Mouse (Mus musculus): ENCODE results near the gene Krtap28-13. TPM values are rescaled to one million over a fixed set of nuclear protein-coding genes. Genes with fewer than 3 reads are reported as not detected.

Krtap28-13 gene
- not detected in 2 replicates for polyA plus RNA-seq (2014; fragmentation: Nextera tagmentation; extraction: Ambion mirVana)

GRCm38 (mm10) chr1:83060643-83061042 lies at the start of gene Krtap28-13:
Krtap28-13 (plus strand) TSS chr1:83060930.
- Histone ChIP-seq H3K4me1 (ENCODE audit: control insufficient read depth in 2 of 2, insufficient read depth in 2 of 2, low read length in 2 of 2) (peaks cover 8 to 17% of the 10 kb centered on the region in 2 experiments), H3K36me3 (ENCODE audit: control insufficient read depth, insufficient read depth, low read length) (no peaks in the 10 kb centered on the region), H3K27ac (replicated peaks in 1 of 2; ENCODE audit: control insufficient read depth in 1 of 2, insufficient read depth in 1 of 2, low read depth in 2 of 2, low read length in 2 of 2) (no peak within 1 kb of the TSS), H3K27me3 (ENCODE audit: control insufficient read depth, insufficient read depth, low read length) (no peaks in the 10 kb centered on the region), H3K4me2 (ENCODE audit: low read length) (no peak within 1 kb of the TSS), H3K9ac (ENCODE audit: low read length) (no peak within 1 kb of the TSS), H3K4me3 (ENCODE audit: control insufficient read depth in 1 of 2, insufficient read depth in 1 of 2, low read depth in 1 of 2, low read length in 2 of 2) (no peak within 1 kb of the TSS), H3K9me3 (ENCODE audit: control insufficient read depth, low read length) (no peaks in the 10 kb centered on the region)
- no peak for ATAC-seq (ENCODE audit: insufficient number of reproducible peaks, insufficient read depth, low FRiP score, low read depth)
- WGBS = 76% methylated on average over 4 of the region's 4 CpGs

GRCm38 (mm10) chr1:83014477-83014876 lies 46.3 kb upstream of the Krtap28-13 start:
- Histone ChIP-seq H3K27ac (replicated peaks in 1 of 2; ENCODE audit: control insufficient read depth in 1 of 2, insufficient read depth in 1 of 2, low read depth in 2 of 2, low read length in 2 of 2) (no peak overlapping the region), H3K4me3 (ENCODE audit: control insufficient read depth in 1 of 2, insufficient read depth in 1 of 2, low read depth in 1 of 2, low read length in 2 of 2) (no peak overlapping the region), H3K27me3 (ENCODE audit: control insufficient read depth, insufficient read depth, low read length) (no peaks in the 10 kb centered on the region), H3K9me3 (ENCODE audit: control insufficient read depth, low read length) (no peaks in the 10 kb centered on the region), H3K4me2 (ENCODE audit: low read length) (no peak overlapping the region), H3K36me3 (ENCODE audit: control insufficient read depth, insufficient read depth, low read length) (no peaks in the 10 kb centered on the region), H3K4me1 (ENCODE audit: control insufficient read depth in 2 of 2, insufficient read depth in 2 of 2, low read length in 2 of 2) (no peaks in the 10 kb centered on the region), H3K9ac (ENCODE audit: low read length) (no peak overlapping the region)
- no peak for ATAC-seq (ENCODE audit: insufficient number of reproducible peaks, insufficient read depth, low FRiP score, low read depth)
- whole genome bisulfite sequencing = 78% methylated on average over 3 of the region's 3 CpGs

- 59% methylated on average over 10 of the region's 10 CpGs for WGBS
- no peak for ATAC-seq (ENCODE audit: insufficient number of reproducible peaks, insufficient read depth, low FRiP score, low read depth)
- Histone ChIP-seq H3K9ac (ENCODE audit: low read length) (no peak overlapping the region), H3K4me2 (ENCODE audit: low read length) (no peak overlapping the region), H3K36me3 (ENCODE audit: control insufficient read depth, insufficient read depth, low read length) (no peaks in the 10 kb centered on the region), H3K27me3 (ENCODE audit: control insufficient read depth, insufficient read depth, low read length) (no peaks in the 10 kb centered on the region), H3K27ac (replicated peaks in 1 of 2; ENCODE audit: control insufficient read depth in 1 of 2, insufficient read depth in 1 of 2, low read depth in 2 of 2, low read length in 2 of 2) (no peak overlapping the region), H3K9me3 (ENCODE audit: control insufficient read depth, low read length) (no peaks in the 10 kb centered on the region), H3K4me1 (ENCODE audit: control insufficient read depth in 2 of 2, insufficient read depth in 2 of 2, low read length in 2 of 2) (no peaks in the 10 kb centered on the region), H3K4me3 (ENCODE audit: control insufficient read depth in 1 of 2, insufficient read depth in 1 of 2, low read depth in 1 of 2, low read length in 2 of 2) (no peak overlapping the region)
Observed at GRCm38 (mm10) chr1:83015329-83015879, 45.3 kb upstream of the Krtap28-13 start.

DNA sequence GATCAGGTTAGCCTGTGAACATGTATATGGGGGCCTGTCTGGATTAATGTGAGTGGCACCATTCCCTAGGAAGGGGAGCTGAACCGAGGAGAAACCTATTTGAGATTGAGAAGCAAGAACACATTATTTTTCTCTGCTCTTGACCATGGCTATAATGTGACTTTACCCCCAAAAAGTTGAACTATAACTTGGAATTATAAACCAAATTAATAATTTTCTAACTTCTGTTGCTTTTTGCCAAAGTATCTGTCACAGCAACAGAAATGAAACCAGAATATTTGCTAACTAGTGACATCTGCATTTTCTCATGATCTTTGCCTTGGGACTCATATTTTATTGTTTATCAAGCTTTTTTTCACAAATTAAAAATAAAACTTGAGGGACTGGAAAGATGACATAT lies 44.2 kb upstream of the Krtap28-13 start:
- 63% methylated on average over 1 of the region's 1 CpGs for WGBS
- Histone ChIP-seq H3K9me3 (ENCODE audit: control insufficient read depth, low read length) (no peaks in the 10 kb centered on the region), H3K27ac (replicated peaks in 1 of 2; ENCODE audit: control insufficient read depth in 1 of 2, insufficient read depth in 1 of 2, low read depth in 2 of 2, low read length in 2 of 2) (no peak overlapping the region), H3K27me3 (ENCODE audit: control insufficient read depth, insufficient read depth, low read length) (no peaks in the 10 kb centered on the region), H3K4me1 (ENCODE audit: control insufficient read depth in 2 of 2, insufficient read depth in 2 of 2, low read length in 2 of 2) (no peaks in the 10 kb centered on the region), H3K9ac (ENCODE audit: low read length) (no peak overlapping the region), H3K36me3 (ENCODE audit: control insufficient read depth, insufficient read depth, low read length) (no peaks in the 10 kb centered on the region), H3K4me3 (ENCODE audit: control insufficient read depth in 1 of 2, insufficient read depth in 1 of 2, low read depth in 1 of 2, low read length in 2 of 2) (no peak overlapping the region), H3K4me2 (ENCODE audit: low read length) (no peak overlapping the region)
- ATAC-seq (ENCODE audit: insufficient number of reproducible peaks, insufficient read depth, low FRiP score, low read depth) = no peak

DNA sequence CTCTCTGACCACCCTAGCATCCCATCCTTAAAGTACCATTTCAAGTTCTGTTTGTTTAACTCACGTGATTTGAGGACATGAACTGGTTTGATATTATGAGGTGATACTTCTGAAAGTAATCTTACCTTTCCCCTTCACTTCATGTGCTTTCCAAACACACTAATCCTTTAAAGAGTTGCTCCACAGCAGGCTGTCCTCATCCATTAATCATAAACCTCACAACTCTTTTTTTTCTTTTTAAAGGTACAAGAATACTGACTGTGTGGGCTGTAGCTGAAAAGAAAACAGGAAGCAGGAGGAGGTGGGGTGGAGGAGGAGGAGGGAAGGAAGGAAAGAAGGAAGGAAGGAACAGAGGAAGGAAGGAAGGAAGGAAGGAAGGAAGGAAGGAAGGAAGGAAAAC lies 28.8 kb upstream of the Krtap28-13 start:
- Histone ChIP-seq H3K36me3 (ENCODE audit: control insufficient read depth, insufficient read depth, low read length) (no peaks in the 10 kb centered on the region), H3K9me3 (ENCODE audit: control insufficient read depth, low read length) (no peaks in the 10 kb centered on the region), H3K4me2 (ENCODE audit: low read length) (no peak overlapping the region), H3K4me3 (ENCODE audit: control insufficient read depth in 1 of 2, insufficient read depth in 1 of 2, low read depth in 1 of 2, low read length in 2 of 2) (no peak overlapping the region), H3K27me3 (ENCODE audit: control insufficient read depth, insufficient read depth, low read length) (no peaks in the 10 kb centered on the region), H3K9ac (ENCODE audit: low read length) (no peak overlapping the region), H3K27ac (replicated peaks in 1 of 2; ENCODE audit: control insufficient read depth in 1 of 2, insufficient read depth in 1 of 2, low read depth in 2 of 2, low read length in 2 of 2) (no peak overlapping the region), H3K4me1 (ENCODE audit: control insufficient read depth in 2 of 2, insufficient read depth in 2 of 2, low read length in 2 of 2) (no peaks in the 10 kb centered on the region)
- ATAC-seq (ENCODE audit: insufficient number of reproducible peaks, insufficient read depth, low FRiP score, low read depth) = no peak
- WGBS = 70% methylated on average over 1 of the region's 1 CpGs

GRCm38 (mm10) chr1:83032508-83032907 lies 28.2 kb upstream of the Krtap28-13 start:
- WGBS = 78% methylated on average over 6 of the region's 6 CpGs
- Histone ChIP-seq H3K36me3 (ENCODE audit: control insufficient read depth, insufficient read depth, low read length) (no peaks in the 10 kb centered on the region), H3K9ac (ENCODE audit: low read length) (no peak overlapping the region), H3K4me3 (ENCODE audit: control insufficient read depth in 1 of 2, insufficient read depth in 1 of 2, low read depth in 1 of 2, low read length in 2 of 2) (no peak overlapping the region), H3K27ac (replicated peaks in 1 of 2; ENCODE audit: control insufficient read depth in 1 of 2, insufficient read depth in 1 of 2, low read depth in 2 of 2, low read length in 2 of 2) (no peak overlapping the region), H3K27me3 (ENCODE audit: control insufficient read depth, insufficient read depth, low read length) (no peaks in the 10 kb centered on the region), H3K4me1 (ENCODE audit: control insufficient read depth in 2 of 2, insufficient read depth in 2 of 2, low read length in 2 of 2) (0 out of 4 replicates have a peak, but pooled peaks cover 0 to 1% of the 10 kb centered on the region in 2 experiments), H3K9me3 (ENCODE audit: control insufficient read depth, low read length) (no peaks in the 10 kb centered on the region), H3K4me2 (ENCODE audit: low read length) (no peak overlapping the region)
- ATAC-seq (ENCODE audit: insufficient number of reproducible peaks, insufficient read depth, low FRiP score, low read depth) = no peak

DNA sequence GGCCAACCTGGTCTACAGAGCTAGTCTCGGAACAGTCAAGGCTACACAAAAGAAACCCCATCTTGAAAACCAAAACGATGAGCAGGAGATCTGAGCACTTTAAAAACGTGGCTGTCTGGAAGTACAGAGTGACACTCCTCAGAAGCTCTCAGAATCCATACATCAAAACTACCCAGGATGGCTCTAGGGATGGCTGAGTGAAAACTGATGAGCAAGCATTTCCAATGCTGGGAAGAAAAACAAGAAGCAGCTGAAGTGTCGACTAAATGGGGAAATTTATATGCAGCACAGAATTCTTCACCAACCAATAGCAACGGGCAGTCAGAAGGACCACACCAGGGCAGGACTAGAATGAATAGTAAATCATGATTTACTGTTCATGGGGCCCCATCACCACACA lies 26.2 kb upstream of the Krtap28-13 start:
- ATAC-seq (ENCODE audit: insufficient number of reproducible peaks, insufficient read depth, low FRiP score, low read depth) = no peak
- no peaks in the 10 kb centered on the region for H3K27me3 ChIP-seq (ENCODE audit: control insufficient read depth, insufficient read depth, low read length)
- no peaks in the 10 kb centered on the region for H3K9me3 ChIP-seq (ENCODE audit: control insufficient read depth, low read length)
- H3K27ac ChIP-seq (replicated peaks in 1 of 2; ENCODE audit: control insufficient read depth in 1 of 2, insufficient read depth in 1 of 2, low read depth in 2 of 2, low read length in 2 of 2) = no peak overlapping the region
- H3K36me3 ChIP-seq (ENCODE audit: control insufficient read depth, insufficient read depth, low read length) = no peaks in the 10 kb centered on the region
- no peak overlapping the region for H3K9ac ChIP-seq (ENCODE audit: low read length)
- H3K4me3 ChIP-seq (ENCODE audit: control insufficient read depth in 1 of 2, insufficient read depth in 1 of 2, low read depth in 1 of 2, low read length in 2 of 2) = no peak overlapping the region
- WGBS = 67% methylated on average over 5 of the region's 5 CpGs
- H3K4me2 ChIP-seq (ENCODE audit: low read length) = no peak overlapping the region
- peaks cover 2 to 6% of the 10 kb centered on the region in 2 experiments; a peak in 1 of 4 replicates for H3K4me1 ChIP-seq (ENCODE audit: control insufficient read depth in 2 of 2, insufficient read depth in 2 of 2, low read length in 2 of 2)

Measured in heart, embryonic 14.5 days (tissue).